Mouse (Mus musculus) A20 (cell line): Measurements from ENCODE around the gene Ccdc14.
A peak's percentile ranks its signal among the peaks of the same experiment; 100 is the strongest.
"Not testable (repeated sequence)": the region's sequence is repeated elsewhere in the genome, so short reads cannot be mapped to it uniquely, and the experiment has no call there.

Source experiments
- DNase-seq: peaks from one replicate; pipeline ENCODE4 v3.0.0-alpha.2; 2011; ENCODE audit warnings: low read depth, low spot score

The Ccdc14 gene

GRCm38 (mm10) chr16:34706487-34706946, 16.1 kb downstream of the Ccdc14 start:
- DNase-seq = no peak

- DNase-seq = peak; percentile 50
Observed at GRCm38 (mm10) chr16:34711481-34711880, 21.1 kb downstream of the Ccdc14 start.

GRCm38 (mm10) chr16:34725156-34725555, 34.7 kb downstream of the Ccdc14 start:
- no peak for DNase-seq

- not testable (repeated sequence) for DNase-seq
Observed at GRCm38 (mm10) chr16:34728610-34729009, 38.2 kb downstream of the Ccdc14 start.

- no peak for DNase-seq
Observed at GRCm38 (mm10) chr16:34729371-34729770, 39.0 kb downstream of the Ccdc14 start.

GRCm38 (mm10) chr16:34738656-34739233, 48.3 kb downstream of the Ccdc14 start:
- peak; percentile 22 for DNase-seq

GRCm38 (mm10) chr16:34742930-34743329, 52.5 kb downstream of the Ccdc14 start:
- peak; percentile 16 for DNase-seq

GRCm38 (mm10) chr16:34745065-34745585, 54.7 kb downstream of the Ccdc14 start, which contains the start of gene Mylk:
Gene Mylk, plus strand, starts transcription at chr16:34745210.
- no peak for DNase-seq

- DNase-seq = no peak
Observed at GRCm38 (mm10) chr16:34748081-34748720, 57.8 kb downstream of the Ccdc14 start.

GRCm38 (mm10) chr16:34749536-34749935, 59.1 kb downstream of the Ccdc14 start:
- DNase-seq = no peak

- no peak for DNase-seq
Observed at GRCm38 (mm10) chr16:34752026-34752425, 61.6 kb downstream of the Ccdc14 start.

- DNase-seq = no peak
Observed at GRCm38 (mm10) chr16:34752977-34753376, 62.6 kb downstream of the Ccdc14 start.

- DNase-seq = no peak
Observed at GRCm38 (mm10) chr16:34756991-34757390, 66.6 kb downstream of the Ccdc14 start.

- DNase-seq = no peak
Observed at GRCm38 (mm10) chr16:34758205-34758604, 67.8 kb downstream of the Ccdc14 start.

GRCm38 (mm10) chr16:34763959-34764591, 73.7 kb downstream of the Ccdc14 start:
- DNase-seq = no peak

- DNase-seq = no peak
Observed at GRCm38 (mm10) chr16:34765666-34766065, 75.2 kb downstream of the Ccdc14 start.

GRCm38 (mm10) chr16:34766193-34766592, 75.8 kb downstream of the Ccdc14 start:
- DNase-seq = no peak

GRCm38 (mm10) chr16:34767443-34767842, 77.0 kb downstream of the Ccdc14 start:
- DNase-seq = no peak

- DNase-seq = no peak
Observed at GRCm38 (mm10) chr16:34768436-34768835, 78.0 kb downstream of the Ccdc14 start.

GRCm38 (mm10) chr16:34770127-34770526, 79.7 kb downstream of the Ccdc14 start:
- peak; percentile 19 for DNase-seq

- no peak for DNase-seq
Observed at GRCm38 (mm10) chr16:34772445-34773032, 82.1 kb downstream of the Ccdc14 start.
